Mouse (Mus musculus) v-Abl transformed pro-B cells (cell line): ENCODE measurements at regions not wholly inside any gene's neighbourhood (a gene's known extent, or its start where the extent isn't known, plus 50 kb on each side); places are given as distances from the start of the nearest gene placed in this dataset.

Experiments used
- in situ Hi-C, 2 experiments: fragments of 400-800 bp; cut with MboI; formaldehyde crosslinking; loops; one replicate each; pipeline ENCODE4 v1.15.1; 2025; ENCODE audit not compliant: unreplicated experiment in 2 of 2

DNA sequence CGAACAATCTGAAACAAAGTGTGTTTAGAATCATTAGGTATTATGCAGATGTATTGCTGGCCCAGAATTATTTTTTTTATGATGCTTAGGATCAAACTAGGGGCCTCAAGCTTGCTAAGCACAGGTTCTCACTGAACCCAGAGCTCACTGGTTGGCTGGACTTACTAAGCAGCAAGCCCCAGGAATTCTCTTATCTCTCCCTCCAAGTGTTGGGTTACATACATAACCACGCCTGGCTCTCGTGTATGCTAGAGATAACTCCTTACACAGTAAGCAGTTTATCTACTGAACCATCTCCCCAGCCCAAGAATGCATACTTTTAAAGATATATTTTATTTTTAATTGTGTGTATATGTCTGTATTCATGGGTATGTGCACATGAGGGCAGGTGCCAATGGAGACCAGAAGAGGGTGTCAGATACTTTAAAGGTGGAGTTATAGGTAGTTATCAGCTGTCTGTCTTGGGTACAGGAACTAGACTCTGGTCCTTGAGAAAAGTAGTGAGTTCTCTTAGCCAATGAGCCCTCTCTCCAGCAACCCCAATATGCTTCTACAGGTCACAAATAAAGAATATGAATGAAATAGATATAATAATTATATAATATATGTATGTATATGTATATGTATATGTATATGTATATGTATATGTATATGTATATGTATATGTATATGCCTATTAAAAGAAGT, 86.0 kb upstream of the Xpo1 start:
- in situ Hi-C loops, result loop anchor here (25.0 kb wide), 3 partner anchors 392 to 792 kb away; no protein-coding TSS in a partner anchor

DNA sequence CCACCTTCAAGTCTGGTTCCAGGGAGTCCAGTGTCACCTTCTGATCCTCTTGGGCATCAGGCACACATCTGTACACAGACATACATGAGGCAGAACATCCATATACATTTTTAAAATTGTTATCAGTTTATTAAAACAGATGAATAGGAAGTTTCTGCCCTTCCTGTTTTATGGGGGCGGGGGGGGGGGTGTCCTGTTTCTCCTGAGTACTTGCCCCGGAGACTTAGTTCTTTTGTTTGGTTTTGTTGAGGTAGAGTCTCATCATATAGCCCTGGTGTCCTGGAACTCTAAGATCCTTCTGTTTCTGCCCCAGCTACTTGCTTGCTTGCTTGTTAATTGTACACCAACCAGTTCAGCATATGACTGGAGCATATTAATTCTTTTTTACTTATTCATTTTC, 85.0 kb upstream of the Xpo1 start:
- in situ Hi-C loops, result loop anchor here (25.0 kb wide), 3 partner anchors 391 to 791 kb away; no protein-coding TSS in a partner anchor

- in situ Hi-C loops, result loop anchor here (25.0 kb wide), 3 partner anchors 391 to 791 kb away; no protein-coding TSS in a partner anchor
Measured at GRCm38 (mm10) chr11:23171760-23172159, 84.1 kb upstream of the Xpo1 start.

DNA sequence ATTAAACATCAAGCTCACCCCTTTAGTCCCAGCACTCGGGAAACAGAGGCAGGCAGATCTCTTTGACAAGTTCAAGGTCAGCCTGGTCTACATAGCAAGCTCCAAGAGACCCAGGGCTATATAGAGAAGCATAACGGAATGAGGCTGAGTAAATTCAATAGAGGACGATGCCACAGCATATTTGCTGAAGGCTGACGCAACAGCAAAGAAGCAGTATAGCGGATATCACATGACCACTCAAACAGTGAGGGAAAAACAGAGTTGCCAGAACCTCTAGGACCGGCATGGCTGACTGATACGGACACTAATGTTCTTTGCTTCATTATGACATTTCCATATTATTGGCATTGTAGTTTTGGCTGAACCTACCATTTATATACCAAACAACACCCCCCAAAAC, 74.2 kb upstream of the Xpo1 start:
- in situ Hi-C loops, result no loop called here

DNA sequence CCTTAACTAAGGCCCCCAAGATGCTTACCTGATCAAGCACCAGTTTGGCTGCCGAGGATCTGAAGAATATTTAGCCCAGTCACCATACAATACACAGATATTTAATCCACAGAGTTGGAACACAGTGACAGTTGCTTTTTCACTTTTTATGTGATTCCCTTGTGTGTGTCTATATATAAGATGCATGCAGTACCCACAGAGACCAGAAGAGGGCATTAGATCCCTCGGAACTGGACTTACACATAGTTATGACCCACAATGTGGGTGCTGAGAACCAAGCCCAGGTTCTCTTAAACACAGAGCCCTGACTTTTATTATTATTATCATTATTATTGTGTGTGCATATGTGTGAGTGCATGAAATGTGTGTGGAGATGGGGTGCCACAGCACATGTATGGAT, 70.6 kb upstream of the Xpo1 start:
- in situ Hi-C loops, result no loop called here

- in situ Hi-C loops, result no loop called here
Measured at GRCm38 (mm10) chr11:23201701-23202449, 54.0 kb upstream of the Xpo1 start.

DNA sequence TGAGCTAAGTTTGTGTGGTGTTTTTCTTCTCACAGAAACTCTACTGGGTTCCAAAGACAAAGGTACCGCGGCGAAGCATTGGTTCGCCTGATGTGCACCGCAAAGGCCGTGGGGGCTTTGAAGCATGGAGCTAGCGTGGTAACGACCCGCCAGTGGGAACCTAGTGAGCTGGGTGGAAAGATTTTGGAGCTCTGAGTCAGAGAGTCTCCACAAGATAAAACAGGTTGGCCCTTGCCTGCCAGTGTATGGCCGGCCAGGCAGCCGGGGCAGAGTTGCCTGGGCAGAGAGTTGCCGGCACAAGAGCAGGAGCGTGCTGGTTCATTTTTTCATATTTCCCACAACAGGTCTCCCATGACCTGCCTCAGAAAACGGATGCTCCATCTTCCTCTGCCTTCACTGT, 52.3 kb upstream of the Xpo1 start:
- in situ Hi-C loops, result no loop called here

DNA sequence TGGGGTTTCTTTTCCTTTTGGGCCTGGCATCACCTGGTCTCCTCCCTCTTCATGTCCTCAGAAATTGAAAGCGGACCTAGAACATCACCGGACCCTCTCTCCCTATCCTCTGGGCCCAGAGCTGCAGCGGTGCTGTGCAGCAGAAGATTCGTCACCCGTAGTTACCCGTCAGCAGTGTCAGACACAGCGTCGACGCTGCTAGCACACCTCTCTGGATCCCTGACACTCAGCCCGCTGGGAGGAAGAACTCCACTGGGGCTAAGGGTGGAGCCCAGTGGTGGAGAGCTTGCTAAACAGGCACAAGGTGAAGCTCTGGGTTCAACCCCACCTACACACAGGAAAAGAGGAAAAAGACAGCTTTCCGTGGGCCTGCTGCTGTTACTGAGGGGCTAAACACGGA, 51.8 kb upstream of the Xpo1 start:
- in situ Hi-C loops, result no loop called here
